Mouse (Mus musculus) embryonic facial prominence, embryonic 15.5 days (tissue): ENCODE measurements around the gene Olfr1328. TPM values are rescaled to one million over a fixed set of nuclear protein-coding genes. Genes with fewer than 3 reads are reported as not detected.
"Not testable (repeated sequence)": the region's sequence is repeated elsewhere in the genome, so short reads cannot be mapped to it uniquely, and the experiment has no call there.

Experiments used
- ATAC-seq: fragments of 200-750 bp; cut with Nextera tagmentation; 2 replicates; pipeline ENCODE4 v1.8.0; 2017; ENCODE audit warnings: low read depth, moderate TSS enrichment; ENCODE audit not compliant: insufficient number of reproducible peaks, low FRiP score, low TSS enrichment
- H3K27ac ChIP-seq: fragments of 300-500 bp; sonication (generic); replicated peaks from 2 replicates; pipeline ENCODE4 v1.5.1; 2015; ENCODE audit warnings: mild to moderate bottlenecking, inconsistent platforms
- H3K27me3 ChIP-seq: fragments of 300-500 bp; sonication (generic); 2 replicates; pipeline ENCODE4 v1.6.1; 2015; ENCODE audit warnings: inconsistent platforms
- H3K36me3 ChIP-seq: fragments of 300-500 bp; sonication (generic); 2 replicates; pipeline ENCODE4 v1.6.1; 2015; ENCODE audit warnings: mild to moderate bottlenecking, inconsistent platforms
- H3K4me1 ChIP-seq: fragments of 300-500 bp; sonication (generic); 2 replicates; pipeline ENCODE4 v1.6.1; 2015; ENCODE audit warnings: inconsistent platforms
- H3K4me2 ChIP-seq: fragments of 300-500 bp; sonication (generic); replicated peaks from 2 replicates; pipeline ENCODE4 v1.6.1; 2015; ENCODE audit warnings: mild to moderate bottlenecking, inconsistent platforms
- H3K4me3 ChIP-seq: fragments of 300-500 bp; sonication (generic); replicated peaks from 2 replicates; pipeline ENCODE4 v1.5.1; 2015; ENCODE audit warnings: mild to moderate bottlenecking, inconsistent platforms
- H3K9ac ChIP-seq: fragments of 300-500 bp; sonication (generic); 2 replicates; pipeline ENCODE4 v1.6.1; 2015; ENCODE audit warnings: inconsistent platforms
- H3K9me3 ChIP-seq: fragments of 300-500 bp; sonication (generic); replicated peaks from 2 replicates; pipeline ENCODE4 v1.6.1; 2016; ENCODE audit warnings: inconsistent platforms
- WGBS: fragments of 180-500 bp; shearing (Covaris S2); methylation state at CpG from one replicate; pipeline ENCODE4 v1.1.7; 2015; 5-methylcytosine and 5-hydroxymethylcytosine counted together
- polyA plus RNA-seq: library from polyadenylated mRNA; unstranded; fragments of >200 nt; fragmentation: Nextera tagmentation; extraction: Ambion mirVana; gene quantifications from 2 replicates; pipeline ENCODE4 v1.2.1, GENCODE M21; 2015

The Olfr1328 gene
- 0.07 TPM in 1 of 2 replicates, not detected in the other for polyA plus RNA-seq

- 63% methylated on average over 2 of the region's 2 CpGs for WGBS
- ATAC-seq = no peak
- no peaks in the 10 kb centered on the region for H3K9me3 ChIP-seq
These were observed at the start of gene Olfr1328 for GRCm38 (mm10) chr4:118938512-118938911. Gene Olfr1328, minus strand, starts transcription at chr4:118938612.

DNA sequence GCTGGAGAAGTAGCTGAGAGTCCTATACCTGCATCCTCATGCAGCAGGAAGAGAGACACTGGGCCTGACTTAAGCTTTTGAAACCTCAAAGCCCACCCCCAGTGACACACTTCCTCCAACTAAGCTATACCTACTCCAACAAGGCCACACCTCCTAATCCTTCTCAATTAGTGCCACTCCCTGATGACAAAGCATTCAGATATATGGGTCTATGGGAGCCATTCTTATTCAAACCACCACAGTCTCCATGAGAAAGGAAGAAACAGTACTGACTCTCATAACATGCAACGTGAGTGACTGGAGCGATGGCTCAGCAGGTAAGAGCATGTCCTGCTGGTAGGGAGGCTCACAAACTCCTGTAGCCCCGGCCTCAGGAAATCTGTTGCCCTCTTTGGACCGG, 46.9 kb upstream of the Olfr1328 start:
- H3K9ac ChIP-seq = no peak overlapping the region
- no peaks in the 10 kb centered on the region for H3K27me3 ChIP-seq
- no peak overlapping the region for H3K4me3 ChIP-seq
- 88% methylated on average over 4 of the region's 4 CpGs for WGBS
- ATAC-seq = no peak
- H3K36me3 ChIP-seq = no peaks in the 10 kb centered on the region
- H3K27ac ChIP-seq = no peak overlapping the region
- H3K9me3 ChIP-seq = no peaks in the 10 kb centered on the region
- no peak overlapping the region for H3K4me2 ChIP-seq
- no peaks in the 10 kb centered on the region for H3K4me1 ChIP-seq

More at GRCm38 (mm10) chr4:118938512-118938911, at the start of gene Olfr1328:
- Histone ChIP-seq H3K27me3 (no peaks in the 10 kb centered on the region), H3K4me1 (no peaks in the 10 kb centered on the region), H3K4me2 (no peak within 1 kb of the TSS), H3K4me3 (no peak within 1 kb of the TSS), H3K9ac (no peak within 1 kb of the TSS), H3K36me3 (no peaks in the 10 kb centered on the region), H3K27ac (no peak within 1 kb of the TSS)

DNA sequence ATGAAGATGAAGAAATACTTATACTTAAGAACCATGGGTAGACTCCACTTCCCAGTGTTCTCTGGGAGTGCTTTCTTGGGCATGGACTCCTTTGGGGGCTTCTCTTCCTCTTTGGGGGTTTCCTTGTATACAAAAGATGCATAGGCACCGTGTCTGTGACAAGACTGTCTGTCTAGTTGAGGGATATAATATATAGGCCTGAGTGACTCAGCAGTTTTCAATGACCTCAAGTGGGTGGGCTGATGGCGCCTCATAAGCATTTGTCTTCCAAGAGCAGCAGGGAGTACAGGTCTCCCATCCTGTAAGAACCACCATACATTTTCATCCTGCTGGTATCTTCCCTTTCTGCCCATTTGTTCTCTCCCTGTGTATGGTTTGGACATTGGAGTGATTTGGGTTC, 34.9 kb upstream of the Olfr1328 start:
- no peak for ATAC-seq
- 72% methylated on average over 2 of the region's 2 CpGs for WGBS
- H3K4me2 ChIP-seq = no peak overlapping the region
- H3K4me1 ChIP-seq = no peaks in the 10 kb centered on the region
- no peak overlapping the region for H3K4me3 ChIP-seq
- no peak overlapping the region for H3K9ac ChIP-seq
- H3K27ac ChIP-seq = no peak overlapping the region
- no peaks in the 10 kb centered on the region for H3K36me3 ChIP-seq
- H3K27me3 ChIP-seq = no peaks in the 10 kb centered on the region
- H3K9me3 ChIP-seq = no peaks in the 10 kb centered on the region

GRCm38 (mm10) chr4:118967711-118968110, 29.3 kb upstream of the Olfr1328 start:
- Histone ChIP-seq H3K4me3 (no peak overlapping the region), H3K9me3 (no peaks in the 10 kb centered on the region), H3K9ac (no peak overlapping the region), H3K36me3 (no peaks in the 10 kb centered on the region), H3K4me2 (no peak overlapping the region), H3K4me1 (no peaks in the 10 kb centered on the region), H3K27ac (no peak overlapping the region), H3K27me3 (no peaks in the 10 kb centered on the region)
- WGBS = 87% methylated on average over 15 of the region's 15 CpGs
- ATAC-seq = no peak

DNA sequence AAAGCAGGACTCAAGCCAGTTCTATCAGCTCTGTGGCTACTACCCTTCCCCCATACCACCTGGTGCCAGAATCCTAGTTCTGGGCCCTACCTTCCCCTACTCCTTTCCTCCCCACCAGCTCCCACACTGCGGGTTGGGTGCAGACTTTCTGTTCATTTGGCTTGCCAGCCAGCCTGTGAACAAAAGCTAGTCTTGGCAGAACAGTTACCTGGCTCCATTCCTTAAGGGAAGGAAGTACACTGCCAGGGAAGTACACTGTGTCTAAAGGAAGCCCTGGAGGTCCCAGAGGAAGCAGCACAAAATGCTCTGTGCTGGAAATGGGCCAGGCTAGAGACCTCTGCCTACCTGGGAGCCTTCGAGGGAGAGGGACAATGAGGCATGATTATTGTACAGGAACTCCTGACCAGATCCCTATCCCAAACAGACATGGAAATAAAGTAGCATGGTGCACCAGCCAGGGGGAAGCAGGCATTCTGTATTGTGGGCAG, 22.8 kb upstream of the Olfr1328 start, which contains the start of gene Lao1:
Gene Lao1, plus strand, starts transcription at position 438 of the 488 bp plus-strand sequence.
- no peak for ATAC-seq
- Histone ChIP-seq H3K27ac (no peak within 1 kb of the TSS), H3K4me1 (no peaks in the 10 kb centered on the region), H3K9ac (no peak within 1 kb of the TSS), H3K9me3 (no peaks in the 10 kb centered on the region), H3K36me3 (no peaks in the 10 kb centered on the region), H3K27me3 (no peaks in the 10 kb centered on the region), H3K4me2 (no peak within 1 kb of the TSS), H3K4me3 (no peak within 1 kb of the TSS)
- WGBS = 83% methylated on average over 2 of the region's 2 CpGs

DNA sequence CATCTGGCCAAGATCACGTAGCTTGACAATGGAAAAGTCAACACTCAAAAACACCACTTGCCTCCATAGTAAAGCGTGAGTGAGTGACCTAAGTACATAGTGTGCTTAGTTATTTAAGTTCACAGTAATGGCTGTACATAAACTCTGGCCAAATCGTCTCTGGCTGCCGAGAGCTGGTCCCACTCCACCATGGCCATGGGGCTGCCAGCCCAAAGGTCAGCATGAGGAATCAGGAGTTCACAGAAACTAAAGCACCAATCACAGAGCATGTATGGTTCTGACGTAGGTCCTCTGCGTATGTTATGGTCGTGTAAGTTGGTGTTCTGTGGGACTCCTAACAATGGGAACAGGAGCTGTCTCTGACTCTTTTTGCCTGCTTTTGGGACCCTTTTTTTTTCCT, 20.4 kb upstream of the Olfr1328 start:
- Histone ChIP-seq H3K27me3 (no peaks in the 10 kb centered on the region), H3K36me3 (no peaks in the 10 kb centered on the region), H3K9ac (no peak overlapping the region), H3K27ac (no peak overlapping the region), H3K4me1 (no peaks in the 10 kb centered on the region), H3K4me3 (no peak overlapping the region), H3K4me2 (no peak overlapping the region), H3K9me3 (no peaks in the 10 kb centered on the region)
- WGBS = 85% methylated on average over 7 of the region's 7 CpGs
- ATAC-seq = no peak

- not testable (repeated sequence) for H3K4me1 ChIP-seq, H3K27ac ChIP-seq, H3K4me2 ChIP-seq, H3K9me3 ChIP-seq, H3K4me3 ChIP-seq, H3K9ac ChIP-seq, H3K27me3 ChIP-seq, ATAC-seq, H3K36me3 ChIP-seq
- WGBS = 82% methylated on average over 3 of the region's 3 CpGs
These were observed 7.1 kb downstream of the Olfr1328 start for GRCm38 (mm10) chr4:118931326-118931725.

GRCm38 (mm10) chr4:118917365-118917764, 21.0 kb downstream of the Olfr1328 start, which contains the start of gene Olfr1329:
Gene Olfr1329, minus strand, starts transcription at chr4:118917465.
- not testable (repeated sequence) for H3K4me1 ChIP-seq, H3K27ac ChIP-seq, H3K4me2 ChIP-seq, H3K36me3 ChIP-seq, ATAC-seq, H3K9ac ChIP-seq, H3K9me3 ChIP-seq, H3K4me3 ChIP-seq, H3K27me3 ChIP-seq
- 64% methylated on average over 2 of the region's 2 CpGs for WGBS

DNA sequence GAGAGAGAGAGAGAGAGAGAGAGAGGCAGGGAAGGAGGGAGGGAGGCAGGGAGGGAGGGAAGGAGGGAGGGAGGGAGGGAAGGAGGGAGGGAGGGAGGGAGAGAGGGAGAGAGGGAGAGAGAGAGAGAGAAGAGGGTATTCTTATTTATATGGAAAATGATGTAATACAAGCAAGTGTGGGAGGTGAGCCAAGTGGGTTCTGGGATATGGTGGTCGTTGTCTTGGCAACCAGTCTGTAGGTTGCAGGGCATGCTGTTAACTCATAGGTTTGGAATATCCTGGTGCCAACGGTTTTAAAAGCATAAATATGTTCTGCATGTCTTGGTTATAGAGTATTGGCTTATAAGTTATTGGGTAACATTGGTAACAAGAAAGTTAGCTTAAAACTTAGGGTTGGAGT, 36.4 kb downstream of the Olfr1328 start:
- ATAC-seq = no peak
- Histone ChIP-seq H3K9me3 (no peaks in the 10 kb centered on the region), H3K4me1 (no peaks in the 10 kb centered on the region), H3K4me3 (no peak overlapping the region), H3K27me3 (no peaks in the 10 kb centered on the region), H3K27ac (no peak overlapping the region), H3K4me2 (no peak overlapping the region), H3K9ac (no peak overlapping the region), H3K36me3 (no peaks in the 10 kb centered on the region)
- WGBS = 58% methylated on average over 2 of the region's 2 CpGs

- H3K4me2 ChIP-seq = no peak within 1 kb of the TSS
- no peaks in the 10 kb centered on the region for H3K4me1 ChIP-seq
- H3K9ac ChIP-seq = no peak within 1 kb of the TSS
- no peaks in the 10 kb centered on the region for H3K36me3 ChIP-seq
- H3K4me3 ChIP-seq = no peak within 1 kb of the TSS
- no peaks in the 10 kb centered on the region for H3K27me3 ChIP-seq
- no peaks in the 10 kb centered on the region for H3K9me3 ChIP-seq
- ATAC-seq = no peak
- WGBS = 83% methylated on average over 1 of the region's 1 CpGs
- H3K27ac ChIP-seq = no peak within 1 kb of the TSS
These were observed 50.1 kb downstream of the Olfr1328 start, which contains the start of gene Olfr1330 for GRCm38 (mm10) chr4:118888297-118888696. Gene Olfr1330, plus strand, starts transcription at chr4:118888597.
